Mouse (Mus musculus) layer of hippocampus, postnatal 10 days (tissue): ENCODE data around the gene Gm49711. TPM values are rescaled to one million over a fixed set of nuclear protein-coding genes. Genes with fewer than 3 reads are reported as not detected.
"Not testable (repeated sequence)": the region's sequence is repeated elsewhere in the genome, so short reads cannot be mapped to it uniquely, and the experiment has no call there.

Experiments used
- DNase-seq, 2 experiments: peaks; one replicate each; pipeline ENCODE4 v3.0.0; 2021; ENCODE audit warnings: low spot score in 2 of 2
- total RNA-seq, 2 experiments: library from RNA; stranded (reverse); gene quantifications; 2 replicates each; pipeline ENCODE4 v1.2.3; 2021

The Gm49711 gene
- total RNA-seq, 2 experiments from 2014 or later, result 0.31 TPM; not detected in 1

GRCm38 (mm10) chr16:92162289-92162688 is 104.2 kb downstream of the Gm49711 start:
- no peak for DNase-seq

- no peak for DNase-seq
These were observed 105.4 kb downstream of the Gm49711 start for GRCm38 (mm10) chr16:92163545-92163944.

- DNase-seq, result no peak
These were observed 117.9 kb downstream of the Gm49711 start for GRCm38 (mm10) chr16:92176052-92176451.

GRCm38 (mm10) chr16:92177718-92178117 is 119.6 kb downstream of the Gm49711 start:
- no peak for DNase-seq

- DNase-seq, result no peak
These were observed 121.2 kb downstream of the Gm49711 start for GRCm38 (mm10) chr16:92179306-92179705.

GRCm38 (mm10) chr16:92183477-92183876 is 125.4 kb downstream of the Gm49711 start:
- DNase-seq, result no peak

GRCm38 (mm10) chr16:92190603-92191002 is 132.5 kb downstream of the Gm49711 start:
- no peak for DNase-seq

- DNase-seq, result no peak
These were observed 137.0 kb downstream of the Gm49711 start for GRCm38 (mm10) chr16:92195094-92195493.

GRCm38 (mm10) chr16:92196741-92197331 is 138.7 kb downstream of the Gm49711 start:
- no peak for DNase-seq

GRCm38 (mm10) chr16:92200615-92201014 is 142.5 kb downstream of the Gm49711 start:
- DNase-seq, result peak in 1 of 2 experiments; percentile 28

- no peak for DNase-seq
These were observed 145.5 kb downstream of the Gm49711 start for GRCm38 (mm10) chr16:92203599-92203998.

GRCm38 (mm10) chr16:92209291-92209781 is 151.2 kb downstream of the Gm49711 start:
- no peak for DNase-seq

GRCm38 (mm10) chr16:92210316-92210715 is 152.2 kb downstream of the Gm49711 start:
- not testable (repeated sequence) for DNase-seq

- DNase-seq, result not testable (repeated sequence)
These were observed 155.8 kb downstream of the Gm49711 start for GRCm38 (mm10) chr16:92213911-92214310.

GRCm38 (mm10) chr16:92215599-92216390 is 157.7 kb downstream of the Gm49711 start:
- DNase-seq, result no peak

- DNase-seq, result no peak
These were observed 162.6 kb downstream of the Gm49711 start for GRCm38 (mm10) chr16:92220754-92221153.

- no peak for DNase-seq
These were observed 170.3 kb downstream of the Gm49711 start for GRCm38 (mm10) chr16:92228332-92228919.

- no peak for DNase-seq
These were observed 172.4 kb downstream of the Gm49711 start for GRCm38 (mm10) chr16:92230476-92230931.

GRCm38 (mm10) chr16:92234530-92234929 is 176.4 kb downstream of the Gm49711 start:
- DNase-seq, result no peak

GRCm38 (mm10) chr16:92235222-92235621 is 177.1 kb downstream of the Gm49711 start:
- DNase-seq, result no peak
